Mouse (Mus musculus) kidney, postnatal 4 days (tissue): ENCODE results near the gene Aph1c.
"Not testable (repeated sequence)": the region's sequence is repeated elsewhere in the genome, so short reads cannot be mapped to it uniquely, and the experiment has no call there.

Experiments used
- DNase-seq, 2 experiments: peaks; one replicate each; pipeline ENCODE4 v3.0.0; 2021; ENCODE audit warnings: mixed read lengths in 2 of 2

Gene Aph1c

DNA sequence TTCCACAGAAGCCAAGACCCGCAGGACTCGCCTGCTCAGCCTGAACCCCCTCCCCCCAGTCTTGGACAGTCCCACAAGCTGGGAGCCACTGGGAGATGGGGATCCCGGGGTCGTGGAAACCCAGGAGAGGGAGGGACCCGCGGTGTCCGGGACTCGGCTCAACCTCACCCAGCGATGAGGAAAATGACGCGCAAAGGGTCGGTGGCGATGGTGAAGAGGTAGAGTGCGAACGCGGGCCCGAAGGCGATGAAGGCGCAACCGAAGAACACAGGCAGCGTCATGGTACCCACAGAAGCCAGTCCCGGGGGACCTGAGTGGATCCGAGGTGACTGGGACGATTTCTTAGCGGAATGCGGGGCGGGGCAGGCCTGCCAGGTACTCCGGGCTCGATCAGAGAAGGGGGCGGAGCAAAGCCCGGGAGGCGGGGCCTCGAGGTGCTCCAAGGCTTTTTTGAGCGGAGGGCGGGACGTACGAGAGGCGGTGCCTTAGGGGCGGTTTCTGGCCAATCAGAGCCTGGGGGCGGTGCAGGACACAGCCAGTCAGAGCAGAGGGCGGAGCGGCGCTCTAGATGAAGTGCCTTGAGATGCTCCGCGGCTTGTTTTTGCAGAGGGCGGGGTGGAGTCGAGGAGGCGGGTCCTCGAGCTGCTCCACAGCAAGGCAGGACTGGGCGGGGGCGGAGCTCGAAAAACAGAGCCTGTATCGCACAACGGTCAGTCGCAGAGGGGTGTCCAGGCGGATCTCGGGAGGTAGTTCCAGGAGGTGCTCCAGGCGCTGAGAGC is at the start of gene Aph1c:
TSS of gene Aph1c (minus strand) at position 409 of the 779 bp plus-strand sequence.
- peak; percentile 99 to 100 for DNase-seq

GRCm38 (mm10) chr9:66883500-66883899 is 49.0 kb upstream of the Aph1c start:
- no peak for DNase-seq

DNA sequence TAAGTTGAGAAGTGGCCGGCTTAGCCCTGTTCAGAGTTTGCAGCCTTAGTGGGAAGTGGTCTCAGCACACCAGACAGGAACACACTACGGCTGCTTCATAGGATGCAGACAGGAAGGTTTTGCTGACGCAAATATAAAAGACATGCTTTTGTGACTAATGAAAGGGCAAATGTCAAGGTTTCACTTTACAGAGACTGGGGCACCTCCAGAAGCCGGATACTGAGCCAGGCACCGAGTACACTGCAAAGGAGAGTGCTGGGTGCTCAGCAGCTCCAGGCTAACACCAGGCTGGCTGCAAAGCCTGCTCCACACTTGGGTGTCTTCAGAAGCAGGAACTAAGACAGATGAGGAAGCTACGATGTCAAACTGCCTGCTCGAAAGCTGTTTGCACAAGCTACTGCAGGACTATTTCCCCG is 47.9 kb upstream of the Aph1c start:
- no peak for DNase-seq

- DNase-seq = no peak
Measured at GRCm38 (mm10) chr9:66881858-66882257, 47.3 kb upstream of the Aph1c start.

DNA sequence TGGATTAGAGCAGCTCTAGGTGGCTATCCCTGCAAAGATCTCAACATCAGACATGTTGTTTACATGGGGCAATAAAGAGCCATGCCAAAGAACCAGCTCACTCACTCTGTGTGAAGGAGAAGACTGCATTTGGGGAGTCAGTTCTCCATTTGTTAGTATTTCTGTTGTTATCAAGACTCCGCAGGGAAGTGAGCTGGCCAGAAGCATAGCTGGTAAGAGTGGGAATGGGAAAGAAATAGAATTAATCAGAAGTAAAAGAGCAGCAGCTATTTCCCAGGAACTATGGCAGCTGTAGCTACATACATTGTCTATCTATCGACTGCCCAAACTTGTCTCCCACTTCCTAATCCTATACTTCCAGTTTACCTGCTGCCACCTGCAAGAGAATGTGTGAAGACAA is 46.2 kb upstream of the Aph1c start:
- DNase-seq = no peak

DNA sequence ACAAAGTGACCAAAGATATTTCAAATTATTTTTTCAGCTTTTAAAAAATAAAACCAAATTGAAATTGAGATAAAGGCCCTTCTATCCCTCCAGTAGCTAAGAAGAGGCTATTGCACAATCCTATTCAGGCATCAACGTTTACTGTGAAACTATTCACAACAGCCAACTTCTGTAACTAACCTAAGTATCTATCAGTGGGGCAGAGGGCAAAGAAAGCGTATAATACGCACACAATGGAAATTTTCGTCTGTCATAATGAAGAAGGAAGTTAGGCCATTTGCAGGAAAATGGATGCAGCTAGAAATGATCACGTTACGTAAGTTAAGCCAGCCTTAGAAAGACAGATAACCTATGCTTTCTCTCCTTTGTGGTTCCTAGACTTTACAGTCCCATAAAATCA is 45.0 kb upstream of the Aph1c start:
- DNase-seq = no peak

DNA sequence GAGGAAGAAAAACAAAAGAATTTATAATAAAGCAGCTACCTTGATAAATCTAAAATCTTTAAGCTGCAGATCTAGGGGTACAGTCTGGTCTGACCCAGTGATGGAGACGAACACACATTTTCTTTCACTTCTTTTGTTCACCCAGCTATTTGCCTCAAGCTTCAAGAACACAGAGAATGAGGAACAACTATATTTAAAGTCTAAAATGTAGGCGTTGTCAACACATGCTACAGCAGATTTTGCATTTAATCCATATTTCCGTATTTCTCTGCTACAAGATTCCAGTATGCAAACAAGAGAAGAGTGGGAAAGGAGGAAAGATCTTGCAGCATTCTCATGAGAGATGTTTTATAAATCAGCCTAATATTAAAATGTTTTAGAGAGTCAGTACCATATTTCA is 44.4 kb upstream of the Aph1c start:
- DNase-seq = no peak

DNA sequence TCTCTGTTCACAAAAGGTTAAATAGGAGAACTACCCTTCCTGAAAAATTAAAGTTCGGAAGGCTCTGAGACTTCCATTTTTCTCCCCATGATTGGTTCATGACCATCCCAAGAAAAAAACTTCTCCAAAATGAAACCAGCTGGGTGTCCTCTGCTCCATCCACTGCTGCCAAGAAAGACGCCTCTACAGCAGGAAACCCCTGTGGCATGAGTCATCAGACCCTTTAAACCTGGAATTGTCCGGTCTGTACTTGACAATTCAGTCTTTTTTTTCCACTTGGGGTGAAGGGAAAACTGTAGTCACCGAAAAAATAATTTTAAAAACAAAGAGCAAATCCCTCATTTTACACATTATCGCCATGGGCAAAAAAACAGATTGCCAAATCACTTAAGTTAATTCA is 42.1 kb upstream of the Aph1c start:
- peak; percentile 43 to 58 for DNase-seq

- no peak for DNase-seq
Measured at GRCm38 (mm10) chr9:66874297-66874696, 39.8 kb upstream of the Aph1c start.

- no peak for DNase-seq
Measured at GRCm38 (mm10) chr9:66873531-66873930, 39.0 kb upstream of the Aph1c start.

GRCm38 (mm10) chr9:66873009-66873408 is 38.5 kb upstream of the Aph1c start:
- DNase-seq = not testable (repeated sequence)

DNA sequence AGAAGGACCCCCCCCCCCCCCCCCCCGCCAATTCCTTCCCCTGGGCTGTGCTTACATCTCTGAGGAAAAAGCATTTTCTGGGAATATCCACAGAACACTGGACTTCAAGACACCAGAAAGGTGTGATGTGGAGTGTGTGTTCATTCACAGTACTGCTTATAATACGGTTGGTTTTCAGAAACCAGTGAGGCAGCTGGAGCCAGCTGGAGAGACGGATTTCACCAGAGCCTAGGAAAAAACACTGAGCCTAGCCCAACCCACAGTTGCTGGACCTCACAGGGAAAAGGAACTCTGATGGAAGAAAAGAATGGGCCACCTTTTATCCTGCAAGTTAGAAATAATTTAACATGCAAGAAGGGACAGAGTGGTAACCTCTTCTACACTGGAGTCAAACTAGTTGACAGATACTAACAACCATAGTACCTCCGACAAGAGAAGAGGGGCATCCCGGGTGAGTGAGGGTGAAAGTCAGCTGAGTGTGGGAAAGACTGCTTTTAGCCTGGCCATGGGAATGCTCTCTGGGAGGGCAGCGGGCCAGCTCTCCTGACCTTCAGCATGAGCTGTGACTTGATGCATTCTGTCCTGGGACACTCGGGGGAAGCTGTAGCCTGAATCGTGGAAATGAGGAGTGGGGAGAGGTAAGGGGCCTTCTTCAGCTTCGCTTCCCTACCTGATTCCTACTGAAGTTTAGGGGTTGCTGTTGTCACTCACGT is 37.6 kb upstream of the Aph1c start:
- DNase-seq = peak; percentile 71 to 74

DNA sequence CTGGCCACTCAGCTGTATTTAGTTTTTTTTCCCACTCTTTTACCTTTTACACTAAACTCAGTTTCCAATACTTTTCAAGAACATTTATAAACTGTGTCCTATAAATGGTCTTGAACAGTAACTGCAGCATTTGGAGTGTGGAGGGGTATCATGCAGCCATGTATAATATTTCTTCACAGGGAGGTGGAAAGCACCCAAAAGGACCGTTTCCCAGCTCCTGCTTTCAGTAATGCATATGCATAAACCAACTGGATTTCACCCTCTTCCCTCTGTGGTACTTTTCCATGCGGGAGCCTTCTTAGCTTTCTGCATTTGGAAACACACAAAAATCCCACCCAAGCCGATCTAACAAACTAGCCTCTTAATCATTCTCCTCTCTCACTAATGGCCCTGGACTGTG is 30.2 kb upstream of the Aph1c start:
- no peak for DNase-seq

GRCm38 (mm10) chr9:66863456-66863855 is 28.9 kb upstream of the Aph1c start:
- no peak for DNase-seq

DNA sequence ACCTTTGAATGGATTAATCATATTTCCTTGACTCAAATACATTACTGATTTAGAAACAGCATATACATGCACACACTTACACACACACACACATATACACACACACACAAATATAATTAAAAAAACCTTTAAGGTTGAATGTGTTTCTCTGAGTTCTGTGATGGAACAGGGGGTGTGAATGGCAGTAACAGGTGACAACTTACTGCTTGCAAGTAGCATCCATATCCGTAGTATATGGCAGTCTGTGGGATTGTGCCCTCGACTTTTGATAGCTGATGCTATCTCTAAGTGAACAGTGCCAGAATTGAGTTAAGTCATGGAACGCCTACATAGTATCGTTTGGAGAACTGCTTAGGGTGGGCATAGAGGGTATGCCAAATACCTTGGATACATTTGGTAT is 27.7 kb upstream of the Aph1c start:
- no peak for DNase-seq

DNA sequence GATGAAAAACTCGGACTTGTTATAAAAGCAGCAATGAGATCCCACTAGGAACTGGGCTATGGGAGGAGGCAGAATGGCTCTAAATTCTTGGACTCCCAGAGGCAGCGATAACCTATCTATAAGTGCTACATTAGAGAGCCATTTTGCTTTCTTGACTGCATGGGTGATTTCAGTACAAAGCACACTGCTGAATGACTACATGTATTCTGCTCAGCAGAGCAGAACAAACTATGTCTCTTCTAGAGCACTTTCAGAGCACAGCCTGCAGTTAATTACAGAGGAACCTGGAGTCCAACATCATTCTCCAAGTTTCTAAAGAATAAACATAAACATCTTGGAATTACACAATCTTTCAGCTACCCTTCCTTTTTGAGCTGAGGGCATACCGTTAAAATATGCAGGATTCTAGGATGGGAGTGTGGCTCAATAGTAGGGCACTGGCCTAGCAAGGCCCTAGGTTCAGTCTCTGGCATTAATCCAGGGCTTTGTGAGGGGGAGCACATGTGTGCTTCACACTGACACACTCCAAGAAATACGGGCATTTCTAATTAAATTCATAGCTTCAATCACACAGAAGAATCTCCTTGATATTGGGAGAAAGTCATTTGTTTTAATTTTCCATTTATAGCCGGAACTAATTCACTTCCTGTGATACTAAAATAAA is 26.7 kb upstream of the Aph1c start:
- DNase-seq = peak in 1 of 2 experiments; percentile 27

GRCm38 (mm10) chr9:66859523-66859922 is 25.0 kb upstream of the Aph1c start:
- DNase-seq = no peak

DNA sequence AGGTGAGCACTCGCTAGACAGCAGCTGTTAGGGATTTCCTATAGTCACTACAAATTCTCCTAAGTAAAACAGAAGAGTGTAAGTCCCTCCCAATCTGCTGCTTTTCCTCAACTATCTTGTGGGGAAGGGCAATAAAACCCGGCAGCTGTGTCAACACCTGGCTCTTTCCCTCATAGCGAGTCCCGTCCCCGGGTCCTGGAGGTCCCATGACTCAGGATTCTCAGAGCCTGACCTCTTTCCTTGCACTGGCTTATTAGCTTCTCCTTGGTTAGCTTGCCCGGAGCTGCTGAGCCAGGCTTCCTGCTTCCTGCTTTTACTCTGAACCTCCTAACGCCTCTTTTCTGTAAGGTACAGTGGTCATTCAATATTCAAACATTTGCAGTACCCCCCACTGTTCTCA is 21.3 kb upstream of the Aph1c start:
- no peak for DNase-seq

DNA sequence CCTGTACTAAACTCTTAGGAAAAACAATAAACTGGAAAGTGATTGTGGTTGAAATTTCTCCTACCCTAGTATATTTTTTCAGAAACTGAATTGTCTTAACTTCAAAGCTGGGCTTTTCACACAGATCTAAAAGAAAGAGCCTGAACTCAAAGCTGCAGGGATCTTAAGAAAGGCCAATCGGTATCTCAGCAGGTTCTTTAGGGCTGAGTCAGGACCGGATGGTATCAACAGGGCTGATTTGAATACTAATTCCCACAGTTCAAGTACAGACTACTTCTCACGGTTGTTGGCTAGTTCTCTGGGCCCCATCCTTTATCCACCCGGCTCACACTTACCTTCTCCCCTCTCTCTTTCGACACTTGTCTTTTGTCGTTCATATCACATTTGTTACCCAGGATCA is 18.1 kb upstream of the Aph1c start:
- DNase-seq = no peak

GRCm38 (mm10) chr9:66850966-66851365 is 16.4 kb upstream of the Aph1c start:
- DNase-seq = peak in 1 of 2 experiments; percentile 34

GRCm38 (mm10) chr9:66846822-66847221 is 12.3 kb upstream of the Aph1c start:
- no peak for DNase-seq

DNA sequence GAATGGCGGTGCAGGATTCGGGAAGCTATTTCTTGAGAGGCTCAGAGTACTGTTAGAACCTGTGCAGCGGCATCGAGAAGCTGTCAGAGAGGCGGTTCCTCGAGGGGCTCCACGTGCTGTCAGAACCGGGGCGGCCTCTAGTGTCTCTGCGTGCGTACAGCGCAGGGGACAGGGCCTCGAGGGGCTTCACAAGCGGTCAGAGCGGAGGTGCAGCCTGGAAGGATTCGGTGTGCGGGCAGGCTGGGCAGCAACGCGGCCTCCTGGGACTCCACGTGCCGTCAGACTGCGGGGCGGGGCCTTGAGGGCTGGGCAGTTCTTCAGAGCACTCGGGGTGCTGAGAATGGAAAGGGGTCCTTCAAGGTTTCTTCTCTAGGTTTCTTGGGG is 563 bp upstream of the Aph1c start:
- no peak for DNase-seq

DNA sequence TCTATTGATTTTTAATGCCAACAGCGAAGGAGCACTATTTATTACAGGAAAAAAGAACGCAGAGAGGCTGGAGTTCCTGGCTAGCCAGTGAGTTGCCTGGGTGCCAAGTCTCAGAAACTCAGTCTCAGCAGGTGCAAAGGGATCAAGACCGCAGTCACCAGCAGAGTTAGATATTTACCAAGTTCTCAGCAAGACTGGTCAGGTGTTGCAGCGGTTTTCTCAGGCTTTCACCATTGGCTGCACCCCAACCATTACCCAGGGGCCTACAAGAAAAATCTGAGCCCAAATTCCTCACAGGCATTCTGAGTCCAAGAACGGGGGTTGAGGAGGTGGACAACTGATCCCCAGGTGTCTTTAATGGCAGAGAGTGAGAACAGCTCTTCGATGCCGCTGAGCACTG is 675 bp downstream of the Aph1c start:
- peak; percentile 13 to 49 for DNase-seq

- no peak for DNase-seq
Measured at GRCm38 (mm10) chr9:66832366-66832908, 2.1 kb downstream of the Aph1c start.
